Mouse (Mus musculus): ENCODE results near the gene Ppat. TPM values are rescaled to one million over a fixed set of nuclear protein-coding genes. Genes with fewer than 3 reads are reported as not detected.

Ppat gene
- polyA plus RNA-seq, 1 experiment: 6.9 TPM

- Histone ChIP-seq H3K4me2 (ENCODE audit: low read depth) (no peak overlapping the region), H3ac (ENCODE audit: control insufficient read depth, insufficient read length) (no peak overlapping the region), H3K79me2 (ENCODE audit: control insufficient read depth, insufficient read depth) (no peaks in the 10 kb centered on the region), H3K4me3 (no peak overlapping the region), H3K27me3 (ENCODE audit: control insufficient read depth, insufficient read depth, insufficient read length) (no peaks in the 10 kb centered on the region), H3K36me3 (ENCODE audit: control insufficient read depth, insufficient read depth) (peaks cover 36% of the 10 kb centered on the region)
- TF ChIP-seq TCF3 (IDR thresholded peaks at IDR 0.05; ENCODE audit: insufficient read length, low read depth) (no peak), CEBPB (IDR thresholded peaks at IDR 0.05; ENCODE audit: insufficient read depth, poor library complexity, severe bottlenecking) (no peak), MYOD1 (IDR thresholded peaks at IDR 0.05; ENCODE audit: control insufficient read depth in 1 of 3, insufficient read length in 2 of 3, low read depth in 2 of 3) (no peak), TCF12 (IDR thresholded peaks at IDR 0.05; ENCODE audit: insufficient read depth, poor library complexity, severe bottlenecking) (no peak), E2F4 (IDR thresholded peaks at IDR 0.05; ENCODE audit: insufficient read depth) (no peak), MAX (IDR thresholded peaks at IDR 0.05; ENCODE audit: low read depth) (no peak), USF1 (IDR thresholded peaks at IDR 0.05; ENCODE audit: low read depth) (no peak), POLR2A (IDR thresholded peaks at IDR 0.05; ENCODE audit: insufficient read length, low read depth) (no peak), SRF (IDR thresholded peaks at IDR 0.05; ENCODE audit: control insufficient read depth, insufficient read length, low read depth) (no peak), REST (IDR thresholded peaks at IDR 0.05; ENCODE audit: insufficient read depth, insufficient read length) (no peak), POLR2AphosphoS2 (IDR thresholded peaks at IDR 0.05; ENCODE audit: insufficient read length, low read depth) (no peak), MYOG (IDR thresholded peaks at IDR 0.05; ENCODE audit: control insufficient read depth in 1 of 3, insufficient read depth in 1 of 3, insufficient read length in 2 of 3, low read depth in 2 of 3) (no peak)
Observed at GRCm38 (mm10) chr5:76984015-76984414, 32.6 kb upstream of the Ppat start.

GRCm38 (mm10) chr5:76975736-76976135 is 24.4 kb upstream of the Ppat start:
- H3K79me2 ChIP-seq (ENCODE audit: control insufficient read depth, insufficient read depth): peaks cover 27% of the 10 kb centered on the region
- TF ChIP-seq REST (IDR thresholded peaks at IDR 0.05; ENCODE audit: insufficient read depth, insufficient read length) (no peak), MYOG (IDR thresholded peaks at IDR 0.05; ENCODE audit: control insufficient read depth in 1 of 3, insufficient read depth in 1 of 3, insufficient read length in 2 of 3, low read depth in 2 of 3) (no peak), MAX (IDR thresholded peaks at IDR 0.05; ENCODE audit: low read depth) (no peak), TCF12 (IDR thresholded peaks at IDR 0.05; ENCODE audit: insufficient read depth, poor library complexity, severe bottlenecking) (no peak), POLR2AphosphoS2 (IDR thresholded peaks at IDR 0.05; ENCODE audit: insufficient read length, low read depth) (no peak), POLR2A (IDR thresholded peaks at IDR 0.05; ENCODE audit: insufficient read length, low read depth) (no peak), TCF3 (IDR thresholded peaks at IDR 0.05; ENCODE audit: insufficient read length, low read depth) (no peak), SRF (IDR thresholded peaks at IDR 0.05; ENCODE audit: control insufficient read depth, insufficient read length, low read depth) (no peak), CEBPB (IDR thresholded peaks at IDR 0.05; ENCODE audit: insufficient read depth, poor library complexity, severe bottlenecking) (no peak), USF1 (IDR thresholded peaks at IDR 0.05; ENCODE audit: low read depth) (no peak)
- H3K36me3 ChIP-seq (ENCODE audit: control insufficient read depth, insufficient read depth): peaks cover 18% of the 10 kb centered on the region
- peak overlapping the region; percentile 79 for H3K4me2 ChIP-seq (ENCODE audit: low read depth)
- H3K27me3 ChIP-seq (ENCODE audit: control insufficient read depth, insufficient read depth, insufficient read length): no peaks in the 10 kb centered on the region
- peak overlapping the region; percentile 99 for H3K4me3 ChIP-seq
- no peak overlapping the region for H3ac ChIP-seq (ENCODE audit: control insufficient read depth, insufficient read length)

- Histone ChIP-seq H3K27me3 (ENCODE audit: control insufficient read depth, insufficient read depth, insufficient read length) (no peaks in the 10 kb centered on the region), H3K4me3 (peak within 1 kb of the TSS; percentile 99), H3K36me3 (ENCODE audit: control insufficient read depth, insufficient read depth) (peaks cover 19% of the 10 kb centered on the region), H3K4me2 (ENCODE audit: low read depth) (peak within 1 kb of the TSS; percentile 85), H3ac (ENCODE audit: control insufficient read depth, insufficient read length) (peak within 1 kb of the TSS; percentile 84), H3K79me2 (ENCODE audit: control insufficient read depth, insufficient read depth) (peaks cover 27% of the 10 kb centered on the region)
- TF ChIP-seq TCF12 (IDR thresholded peaks at IDR 0.05; ENCODE audit: insufficient read depth, poor library complexity, severe bottlenecking) (no peak), POLR2AphosphoS2 (IDR thresholded peaks at IDR 0.05; ENCODE audit: insufficient read length, low read depth) (peak; percentile 85), POLR2A (IDR thresholded peaks at IDR 0.05; ENCODE audit: insufficient read length, low read depth) (peak; percentile 72), TCF3 (IDR thresholded peaks at IDR 0.05; ENCODE audit: insufficient read length, low read depth) (no peak), MAX (IDR thresholded peaks at IDR 0.05; ENCODE audit: low read depth) (no peak)
Observed at GRCm38 (mm10) chr5:76974554-76975285, 23.3 kb upstream of the Ppat start, which contains the start of gene Srp72. Gene Srp72, plus strand, starts transcription at chr5:76974683.

- TF ChIP-seq SRF (IDR thresholded peaks at IDR 0.05; ENCODE audit: control insufficient read depth, insufficient read length, low read depth) (no peak), MYOD1 (IDR thresholded peaks at IDR 0.05; ENCODE audit: control insufficient read depth in 1 of 3, insufficient read length in 2 of 3, low read depth in 2 of 3) (no peak), POLR2A (IDR thresholded peaks at IDR 0.05; ENCODE audit: insufficient read length, low read depth) (no peak), CEBPB (IDR thresholded peaks at IDR 0.05; ENCODE audit: insufficient read depth, poor library complexity, severe bottlenecking) (no peak), REST (IDR thresholded peaks at IDR 0.05; ENCODE audit: insufficient read depth, insufficient read length) (no peak), TCF12 (IDR thresholded peaks at IDR 0.05; ENCODE audit: insufficient read depth, poor library complexity, severe bottlenecking) (no peak), POLR2AphosphoS2 (IDR thresholded peaks at IDR 0.05; ENCODE audit: insufficient read length, low read depth) (no peak), E2F4 (IDR thresholded peaks at IDR 0.05; ENCODE audit: insufficient read depth) (no peak), MYOG (IDR thresholded peaks at IDR 0.05; ENCODE audit: control insufficient read depth in 1 of 3, insufficient read depth in 1 of 3, insufficient read length in 2 of 3, low read depth in 2 of 3) (no peak), TCF3 (IDR thresholded peaks at IDR 0.05; ENCODE audit: insufficient read length, low read depth) (no peak), MAX (IDR thresholded peaks at IDR 0.05; ENCODE audit: low read depth) (no peak), USF1 (IDR thresholded peaks at IDR 0.05; ENCODE audit: low read depth) (no peak)
- Histone ChIP-seq H3ac (ENCODE audit: control insufficient read depth, insufficient read length) (peak overlapping the region; percentile 84), H3K79me2 (ENCODE audit: control insufficient read depth, insufficient read depth) (peaks cover 27% of the 10 kb centered on the region), H3K4me2 (ENCODE audit: low read depth) (peak overlapping the region; percentile 85), H3K27me3 (ENCODE audit: control insufficient read depth, insufficient read depth, insufficient read length) (no peaks in the 10 kb centered on the region), H3K36me3 (ENCODE audit: control insufficient read depth, insufficient read depth) (peaks cover 18% of the 10 kb centered on the region), H3K4me3 (peak overlapping the region; percentile 99)
Observed at GRCm38 (mm10) chr5:76974207-76974553, 22.8 kb upstream of the Ppat start.
